Comparison of ENCODE assay signal across 1 mouse cellular context in the genomic region with DNA sequence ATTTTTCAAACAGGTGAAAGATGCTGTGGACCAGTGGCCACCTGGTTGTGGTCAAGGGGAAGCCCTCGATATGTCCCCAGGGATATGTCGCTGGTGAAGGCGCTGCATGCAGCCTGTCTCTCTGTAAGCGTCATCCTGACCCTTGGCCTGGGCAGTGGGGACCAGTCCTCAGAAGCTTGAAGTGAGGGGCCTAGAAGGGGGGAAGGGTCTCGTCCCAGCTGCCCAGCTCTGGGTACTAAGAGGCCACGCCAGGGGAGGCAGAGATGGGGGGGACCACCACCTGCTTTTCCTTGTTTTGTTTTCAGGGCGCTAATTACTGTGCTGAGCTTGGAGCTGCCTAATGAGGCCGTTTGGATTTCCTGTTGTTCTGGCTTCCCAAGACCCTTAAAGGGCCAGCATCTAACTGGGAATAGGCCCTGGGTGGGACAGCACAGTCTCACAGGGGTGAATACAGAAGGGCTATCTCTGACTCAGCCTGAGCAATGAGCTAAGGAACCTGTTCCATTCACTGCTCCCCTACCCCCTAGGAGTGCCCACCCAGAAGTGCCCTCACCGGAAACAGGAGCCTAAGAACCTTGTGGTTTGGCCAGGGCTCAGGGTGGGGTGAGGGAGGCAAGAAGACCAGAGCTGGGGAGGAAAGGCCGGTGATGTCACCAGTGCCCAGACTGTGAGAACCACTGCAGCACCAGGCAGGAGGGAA.
TF ChIP-seq lines count a peak whose summit lies in the region.

No protein-coding gene starts in this region.

TF ChIP-seq in CH12.LX, 34 proteins besides CTCF, POLR2A, EP300 and RAD21:
- TF ChIP-seq TCF12 (IDR thresholded peaks at IDR 0.05; ENCODE audit: low read depth, low read length), result peak; percentile 91
- peak; percentile 18; the same call in 1 of the 2 replicates for TF ChIP-seq SIN3A (IDR thresholded peaks at IDR 0.05; ENCODE audit: low read length)
- 0 out of 2 replicates have a peak, but pooled peaks have one; percentile 13 for TF ChIP-seq BHLHE40 (IDR thresholded peaks at IDR 0.05; ENCODE audit: low read depth, low read length)
- TF ChIP-seq RCOR1 (conservative IDR thresholded peaks at IDR 0.05; ENCODE audit: low read depth, low read length), result peak; percentile 78; the same call in 1 of the 2 replicates
- TF ChIP-seq HCFC1 (IDR thresholded peaks at IDR 0.05; ENCODE audit: low read depth, low read length), result no peak
- TF ChIP-seq ETS1 (conservative IDR thresholded peaks at IDR 0.05; ENCODE audit: low read depth, low read length), result peak; percentile 35; the same call in 1 of the 2 replicates
